Mouse (Mus musculus) erythroblast, embryonic 14.5 days (primary cell): ENCODE measurements around the gene Rbp3. TPM values are rescaled to one million over a fixed set of nuclear protein-coding genes. Genes with fewer than 3 reads are reported as not detected.

Experiments used
- H3K27me3 ChIP-seq: 2 replicates; pipeline ENCODE4 v1.6.1; 2012; ENCODE audit warnings: inconsistent platforms; ENCODE audit not compliant: control insufficient read depth
- H3K36me3 ChIP-seq: 2 replicates; pipeline ENCODE4 v1.6.1; 2012; ENCODE audit warnings: mild to moderate bottlenecking, inconsistent platforms; ENCODE audit not compliant: control insufficient read depth
- H3K4me1 ChIP-seq: 2 replicates; pipeline ENCODE4 v1.6.1; 2012; ENCODE audit warnings: inconsistent platforms; ENCODE audit not compliant: control insufficient read depth
- H3K4me3 ChIP-seq: replicated peaks from 2 replicates; pipeline ENCODE3; 2012; ENCODE audit warnings: moderate library complexity, mild to moderate bottlenecking, inconsistent platforms
- H3K9me3 ChIP-seq: 2 replicates; pipeline ENCODE4 v1.6.1; 2012; ENCODE audit warnings: low read length, inconsistent platforms, mixed read lengths; ENCODE audit not compliant: control insufficient read depth
- GATA1 ChIP-seq: IDR thresholded peaks from 2 replicates; pipeline ENCODE4 v1.6.1; 2012; ENCODE audit warnings: low read length, inconsistent platforms, mixed read lengths
- TAL1 ChIP-seq: IDR thresholded peaks from 3 replicates; pipeline ENCODE4 v1.6.1; 2012; ENCODE audit warnings: low read length, inconsistent platforms, mixed read lengths
- polyA plus RNA-seq: library from polyadenylated mRNA; stranded (reverse); fragments of >175 nt; gene quantifications from 2 replicates; pipeline ENCODE4 v1.2.3, GENCODE M21; 2012

Gene Rbp3
- polyA plus RNA-seq, 1 experiment = not detected

DNA sequence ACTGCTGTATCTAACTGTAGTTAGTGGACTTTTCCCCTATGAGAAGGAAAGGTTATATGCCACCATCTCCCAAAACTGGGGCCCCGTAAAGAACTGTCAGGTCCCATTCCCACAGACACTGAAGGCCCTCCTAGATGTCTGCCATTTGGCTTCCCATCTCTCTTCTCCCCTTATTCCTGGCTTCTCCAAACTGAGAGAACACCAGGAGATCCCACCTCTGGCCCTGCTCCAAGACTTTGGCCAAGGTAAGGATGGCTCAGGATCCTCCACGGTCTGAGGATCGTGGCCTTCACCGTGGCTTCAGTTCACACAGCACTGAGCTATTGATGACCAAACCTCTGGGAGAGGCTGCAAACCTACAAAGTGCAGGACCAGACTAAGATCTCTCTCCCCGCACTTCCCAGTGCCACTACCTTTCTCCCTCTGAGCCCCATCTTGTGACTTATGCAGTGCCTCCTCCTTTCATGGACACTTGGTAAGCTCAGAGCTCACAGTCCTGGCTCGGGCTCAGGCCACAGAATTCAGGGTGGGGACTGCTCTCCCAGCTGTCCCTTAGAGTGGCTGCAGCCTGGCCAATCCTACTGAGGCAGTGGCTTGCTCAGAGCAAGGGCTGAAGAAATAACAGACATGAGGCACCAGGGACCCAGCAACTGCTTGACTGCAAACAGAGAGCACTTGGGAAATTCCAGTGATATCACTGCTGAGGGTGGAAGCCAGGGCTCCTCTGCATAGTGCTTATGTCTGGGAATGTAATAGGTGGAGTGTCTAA is 39.9 kb downstream of the Rbp3 start:
- no peak overlapping the region for H3K4me3 ChIP-seq
- H3K9me3 ChIP-seq = no peaks in the 10 kb centered on the region
- no peaks in the 10 kb centered on the region for H3K27me3 ChIP-seq
- TF ChIP-seq GATA1 (no peak), TAL1 (no peak)
- no peaks in the 10 kb centered on the region for H3K36me3 ChIP-seq
- no peaks in the 10 kb centered on the region for H3K4me1 ChIP-seq

DNA sequence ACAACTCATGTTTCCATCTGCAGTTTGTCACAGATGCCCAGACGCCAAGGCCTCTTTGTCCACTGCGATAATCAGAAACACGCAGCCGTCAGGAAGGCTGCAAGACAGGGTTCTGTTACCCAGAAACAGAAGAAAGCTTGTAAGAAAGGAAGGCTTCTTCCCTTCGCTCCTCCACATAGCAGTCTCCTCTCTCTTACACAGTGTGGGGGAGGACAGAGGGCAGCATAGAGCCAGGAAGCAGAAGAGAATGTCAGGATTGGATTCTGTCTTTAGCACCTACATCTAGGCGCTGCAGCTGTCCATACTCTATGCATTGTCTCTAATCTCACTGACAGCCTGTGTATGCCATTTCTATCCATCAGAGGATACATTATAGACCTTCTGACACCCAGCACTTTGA is 43.6 kb downstream of the Rbp3 start:
- H3K4me3 ChIP-seq = no peak overlapping the region
- TF ChIP-seq TAL1 = no peak
- H3K36me3 ChIP-seq = no peaks in the 10 kb centered on the region
- H3K9me3 ChIP-seq = no peaks in the 10 kb centered on the region
- H3K27me3 ChIP-seq = no peaks in the 10 kb centered on the region
- H3K4me1 ChIP-seq = no peaks in the 10 kb centered on the region

DNA sequence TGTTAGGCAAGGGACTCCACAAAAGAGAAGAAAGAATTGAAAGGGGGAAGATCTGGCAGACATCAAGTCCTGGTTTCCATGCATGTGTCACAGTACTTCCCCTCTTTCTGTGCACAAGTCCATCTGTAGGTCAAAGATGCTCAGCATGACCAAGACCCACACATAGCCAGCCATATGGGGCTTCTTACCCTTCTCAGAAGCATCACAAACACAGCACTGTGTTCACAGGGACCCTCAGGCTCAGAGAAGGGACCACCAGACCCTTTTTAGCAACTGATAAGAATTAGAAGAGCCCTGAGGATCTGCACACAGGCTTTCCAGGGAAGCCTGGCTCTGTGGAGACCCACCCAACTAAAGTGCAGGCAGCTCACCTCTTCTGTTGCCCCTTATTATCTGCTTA is 46.3 kb downstream of the Rbp3 start:
- no peaks in the 10 kb centered on the region for H3K4me1 ChIP-seq
- no peaks in the 10 kb centered on the region for H3K9me3 ChIP-seq
- TF ChIP-seq GATA1 (no peak), TAL1 (no peak)
- no peak overlapping the region for H3K4me3 ChIP-seq
- no peaks in the 10 kb centered on the region for H3K36me3 ChIP-seq
- no peaks in the 10 kb centered on the region for H3K27me3 ChIP-seq

DNA sequence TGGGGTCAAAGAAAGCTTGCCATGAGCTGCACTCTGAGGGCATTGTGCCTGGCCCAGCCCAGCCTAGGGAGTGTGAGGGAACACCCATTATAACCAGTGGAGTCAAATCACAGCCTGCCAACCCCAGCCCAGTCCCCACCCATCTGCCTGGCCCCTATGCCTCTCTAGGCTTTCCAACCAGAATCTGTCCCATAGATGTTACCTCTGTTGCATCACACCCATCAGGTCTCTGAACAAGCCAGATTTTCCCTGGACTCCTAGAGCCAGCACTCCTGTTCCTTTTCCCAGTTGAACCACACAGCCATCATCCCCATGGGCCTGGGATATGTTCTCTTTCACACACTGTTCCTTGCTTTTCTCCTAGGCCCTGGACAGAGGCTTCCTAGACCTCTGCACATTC is 47.6 kb downstream of the Rbp3 start:
- no peaks in the 10 kb centered on the region for H3K9me3 ChIP-seq
- TF ChIP-seq GATA1 (no peak), TAL1 (no peak)
- no peak overlapping the region for H3K4me3 ChIP-seq
- H3K27me3 ChIP-seq = no peaks in the 10 kb centered on the region
- H3K4me1 ChIP-seq = no peaks in the 10 kb centered on the region
- no peaks in the 10 kb centered on the region for H3K36me3 ChIP-seq

DNA sequence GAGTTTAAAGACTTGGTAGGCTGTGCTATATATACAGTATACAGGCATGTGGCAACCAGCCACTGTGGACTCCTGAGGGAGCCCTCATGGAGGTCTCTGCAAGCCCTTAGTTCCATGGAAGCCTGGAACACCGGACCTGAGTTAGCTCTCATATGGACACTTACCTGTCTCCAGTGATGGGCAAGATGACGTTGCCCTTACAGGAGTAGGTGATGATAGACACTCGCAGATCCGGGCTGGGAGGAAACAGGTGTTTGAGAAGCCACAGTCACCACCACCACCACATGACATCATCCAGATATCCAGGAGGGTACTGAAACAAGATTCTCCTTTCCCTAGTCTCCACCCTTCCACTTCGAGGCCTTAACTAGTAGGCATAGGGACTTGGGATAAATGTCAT is 48.6 kb downstream of the Rbp3 start:
- TF ChIP-seq GATA1 = no peak
- no peak for TF ChIP-seq TAL1

More for the DNA sequence above, 48.6 kb downstream of the Rbp3 start:
- H3K4me1 ChIP-seq = no peaks in the 10 kb centered on the region
- H3K27me3 ChIP-seq = no peaks in the 10 kb centered on the region
- no peak overlapping the region for H3K4me3 ChIP-seq
- no peaks in the 10 kb centered on the region for H3K36me3 ChIP-seq
- H3K9me3 ChIP-seq = no peaks in the 10 kb centered on the region

Other genes starting within 250 kb of the Rbp3 start
- not detected in 2 replicates for gene Gdf10, start 30.4 kb upstream of the Rbp3 start, polyA plus RNA-seq
- not detected in 2 replicates for gene Gdf2, start 13.0 kb upstream of the Rbp3 start, polyA plus RNA-seq
- gene Zfp488, start 24.8 kb downstream of the Rbp3 start, polyA plus RNA-seq = not detected in 2 replicates
- not detected in 2 replicates for gene Gm30083, start 61.2 kb downstream of the Rbp3 start, polyA plus RNA-seq
- gene Gm5460, start 62.8 kb downstream of the Rbp3 start, polyA plus RNA-seq = not detected in 2 replicates
- gene Antxrl, start 98.7 kb downstream of the Rbp3 start, polyA plus RNA-seq = 0.01 TPM in 1 of 2 replicates, not detected in the other
- gene Anxa8, start 132.0 kb downstream of the Rbp3 start, polyA plus RNA-seq = not detected in 2 replicates
- gene A630023A22Rik, start 148.8 kb downstream of the Rbp3 start, polyA plus RNA-seq = not detected in 2 replicates
- gene Npy4r, start 198.5 kb downstream of the Rbp3 start, polyA plus RNA-seq = not detected in 2 replicates
- gene Gprin2, start 247.7 kb downstream of the Rbp3 start, polyA plus RNA-seq = not detected in 2 replicates